Mouse (Mus musculus): Measurements from ENCODE around the gene Camk1d. TPM values are rescaled to one million over a fixed set of nuclear protein-coding genes. Genes with fewer than 3 reads are reported as not detected.

Camk1d gene
- polyA plus RNA-seq (2017; shearing (Covaris generic)) = 10 to 100 TPM; 25.5 to 27.2 TPM

DNA sequence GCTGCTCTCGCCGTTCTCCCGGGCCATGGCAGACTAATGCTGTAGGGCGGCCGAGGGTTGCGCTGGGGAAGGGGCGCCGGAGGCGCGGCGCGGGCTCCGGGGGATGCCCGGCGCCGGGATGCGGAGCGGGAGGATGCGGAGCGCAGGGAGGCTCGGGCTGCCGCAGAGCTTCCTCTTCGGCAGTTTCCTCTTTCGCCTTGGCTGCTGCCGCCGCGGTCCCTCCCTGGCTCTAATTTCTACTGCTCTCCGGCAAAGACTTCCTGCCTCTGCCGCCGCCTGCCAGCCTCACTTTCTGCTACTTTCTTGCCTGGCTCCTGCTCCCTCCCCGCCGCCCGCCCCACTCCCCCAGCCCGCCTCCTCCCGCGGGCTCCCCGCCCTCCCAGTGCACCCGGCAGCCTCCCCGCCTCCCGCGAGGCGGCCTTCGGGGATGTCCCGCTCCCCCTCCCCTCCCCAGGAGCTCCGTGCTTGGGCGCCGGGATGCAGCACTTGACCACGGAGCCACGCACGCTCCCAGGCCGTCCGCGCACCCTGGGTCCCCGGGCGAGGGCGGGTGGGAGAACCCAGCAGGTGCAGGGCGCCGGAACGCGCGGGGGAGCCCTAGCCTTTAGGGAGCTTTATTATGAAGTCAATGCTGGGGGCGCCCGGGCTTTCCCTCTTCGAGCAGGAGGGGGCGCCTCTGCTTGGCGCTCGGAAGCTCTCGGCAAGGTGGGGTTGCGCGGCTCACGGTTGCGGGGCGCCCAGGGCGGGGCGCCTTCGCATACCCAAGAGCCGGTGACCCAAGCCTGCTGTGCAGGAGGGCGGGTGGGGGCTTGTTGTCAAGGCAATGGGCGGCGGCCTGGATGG lies at the start of gene Camk1d:
Gene Camk1d (minus strand): TSS at position 305 of the 843 bp plus-strand sequence.

Other genes with a start within 250 kb of the Camk1d start
- 10 to 100 TPM; 33.7 to 42.3 TPM for gene Nudt5, start 130.5 kb upstream of the Camk1d start, polyA plus RNA-seq (2017; shearing (Covaris generic))
- gene Cdc123, start 130.6 kb upstream of the Camk1d start, polyA plus RNA-seq (2017; shearing (Covaris generic)) = 100 to 1,000 TPM; 138 to 181 TPM
- 1 to 10 TPM in 1 of 2 experiments, under 1 TPM in 1; 0.76 to 3.2 TPM for gene Gm13199, start 148.4 kb upstream of the Camk1d start, polyA plus RNA-seq (2017; shearing (Covaris generic))
- gene Sec61a2, start 180.9 kb upstream of the Camk1d start, polyA plus RNA-seq (2017; shearing (Covaris generic)) = 10 to 100 TPM; 20.0 to 21.6 TPM
- gene Dhtkd1, start 228.3 kb upstream of the Camk1d start, polyA plus RNA-seq (2017; shearing (Covaris generic)) = under 1 TPM in 1 of 2 experiments, not detected in 1; 0.17 TPM
- 10 to 100 TPM; 14.5 to 16.0 TPM for gene Upf2, start 237.0 kb upstream of the Camk1d start, polyA plus RNA-seq (2017; shearing (Covaris generic))